Mouse (Mus musculus): ENCODE data around the gene 1700067K01Rik.

DNA sequence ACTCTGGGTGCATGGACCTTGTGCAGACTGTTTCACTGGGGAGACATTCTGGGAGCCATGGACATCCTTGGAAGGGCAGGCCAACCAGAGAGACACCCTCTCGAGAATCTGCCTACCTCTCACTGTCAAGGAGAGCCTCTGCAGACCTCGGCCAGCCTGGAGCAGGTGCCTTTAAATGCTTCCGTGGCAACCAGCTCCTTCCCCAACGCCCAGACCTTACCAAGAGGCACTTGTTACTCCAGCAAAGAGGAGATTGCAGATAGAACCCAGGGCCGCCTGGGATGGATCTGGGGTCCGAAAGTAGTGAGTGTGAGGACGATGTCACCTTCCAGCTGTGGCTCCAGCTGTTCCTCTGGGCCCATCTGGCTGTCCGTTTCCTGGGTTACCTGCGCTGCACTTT lies 23.1 kb upstream of the 1700067K01Rik start:
- no peak for TF ChIP-seq MYOD1 (IDR thresholded peaks at IDR 0.05; ENCODE audit: control insufficient read depth in 1 of 3, insufficient read length in 2 of 3, low read depth in 2 of 3)
- no peak for TF ChIP-seq POLR2A (IDR thresholded peaks at IDR 0.05; ENCODE audit: insufficient read length, low read depth)
- TF ChIP-seq REST (IDR thresholded peaks at IDR 0.05; ENCODE audit: insufficient read depth, insufficient read length) = no peak
- TF ChIP-seq MAX (IDR thresholded peaks at IDR 0.05; ENCODE audit: low read depth) = no peak
- TF ChIP-seq USF1 (IDR thresholded peaks at IDR 0.05; ENCODE audit: low read depth) = no peak
- no peak for TF ChIP-seq E2F4 (IDR thresholded peaks at IDR 0.05; ENCODE audit: insufficient read depth)
- no peak for TF ChIP-seq CEBPB (IDR thresholded peaks at IDR 0.05; ENCODE audit: insufficient read depth, poor library complexity, severe bottlenecking)

Measured in myocyte (in vitro differentiated cells).